Mouse (Mus musculus) midbrain, embryonic 15.5 days (tissue): ENCODE data around the gene Atp4b. TPM values are rescaled to one million over a fixed set of nuclear protein-coding genes. Genes with fewer than 3 reads are reported as not detected.

Experiments used
- ATAC-seq: fragments of 200-750 bp; cut with Nextera tagmentation; replicated peaks from 2 replicates; pipeline ENCODE4 v1.8.0; 2017; ENCODE audit warnings: moderate TSS enrichment
- H3K27ac ChIP-seq: fragments of 300-500 bp; sonication (generic); 2 replicates; pipeline ENCODE4 v1.5.1; 2015; ENCODE audit warnings: mild to moderate bottlenecking, inconsistent platforms
- H3K27me3 ChIP-seq: fragments of 300-500 bp; sonication (generic); replicated peaks from 2 replicates; pipeline ENCODE4 v1.6.1; 2015; ENCODE audit warnings: inconsistent platforms
- H3K36me3 ChIP-seq: fragments of 300-500 bp; sonication (generic); replicated peaks from 2 replicates; pipeline ENCODE4 v1.6.1; 2015; ENCODE audit warnings: inconsistent platforms
- H3K4me1 ChIP-seq: fragments of 300-500 bp; sonication (generic); 2 replicates; pipeline ENCODE4 v1.6.1; 2015; ENCODE audit warnings: inconsistent platforms
- H3K4me2 ChIP-seq: fragments of 300-500 bp; sonication (generic); 2 replicates; pipeline ENCODE4 v1.6.1; 2015; ENCODE audit warnings: inconsistent platforms, mild to moderate bottlenecking, moderate library complexity
- H3K4me3 ChIP-seq: fragments of 300-500 bp; sonication (generic); 2 replicates; pipeline ENCODE4 v1.5.1; 2015; ENCODE audit warnings: mild to moderate bottlenecking, inconsistent platforms
- H3K9ac ChIP-seq: fragments of 300-500 bp; sonication (generic); 2 replicates; pipeline ENCODE4 v1.6.1; 2015; ENCODE audit warnings: mild to moderate bottlenecking, inconsistent platforms
- H3K9me3 ChIP-seq: fragments of 300-500 bp; sonication (generic); 2 replicates; pipeline ENCODE4 v1.6.1; 2016; ENCODE audit warnings: inconsistent platforms
- WGBS: fragments of 180-500 bp; shearing (Covaris S2); methylation state at CpG from one replicate; pipeline ENCODE4 v1.1.7; 2015; ENCODE audit warnings: mixed read lengths; 5-methylcytosine and 5-hydroxymethylcytosine counted together
- polyA plus RNA-seq: library from polyadenylated mRNA; unstranded; fragments of >200 nt; fragmentation: Nextera tagmentation; extraction: Ambion mirVana; gene quantifications from 2 replicates; pipeline ENCODE4 v1.2.1, GENCODE M21; 2015

Atp4b gene
- not detected in 2 replicates for polyA plus RNA-seq

- H3K9me3 ChIP-seq: no peaks in the 10 kb centered on the region
- H3K4me3 ChIP-seq: no peak within 1 kb of the TSS
- H3K36me3 ChIP-seq: no peaks in the 10 kb centered on the region
- H3K27ac ChIP-seq: no peak within 1 kb of the TSS
- no peaks in the 10 kb centered on the region for H3K27me3 ChIP-seq
- ATAC-seq: no peak
- 88% methylated on average over 5 of the region's 5 CpGs for WGBS
- no peak within 1 kb of the TSS for H3K9ac ChIP-seq
- H3K4me1 ChIP-seq: no peaks in the 10 kb centered on the region
- no peak within 1 kb of the TSS for H3K4me2 ChIP-seq
These were observed at the start of gene Atp4b for GRCm38 (mm10) chr8:13396725-13397124. Atp4b (minus strand) TSS chr8:13396825.

GRCm38 (mm10) chr8:13442152-13442551 is 45.5 kb upstream of the Atp4b start:
- no peak overlapping the region for H3K27ac ChIP-seq
- WGBS: 87% methylated on average over 2 of the region's 2 CpGs
- H3K4me2 ChIP-seq: no peak overlapping the region
- no peak overlapping the region for H3K4me3 ChIP-seq
- no peaks in the 10 kb centered on the region for H3K9me3 ChIP-seq
- H3K27me3 ChIP-seq: no peaks in the 10 kb centered on the region
- no peak overlapping the region for H3K9ac ChIP-seq
- no peaks in the 10 kb centered on the region for H3K36me3 ChIP-seq
- no peak for ATAC-seq
- H3K4me1 ChIP-seq: no peaks in the 10 kb centered on the region

- peaks cover 21% of the 10 kb centered on the region for H3K27me3 ChIP-seq
- H3K9me3 ChIP-seq: no peaks in the 10 kb centered on the region
- 82% methylated on average over 2 of the region's 2 CpGs for WGBS
- H3K4me2 ChIP-seq: no peak overlapping the region
- no peaks in the 10 kb centered on the region for H3K36me3 ChIP-seq
- no peak overlapping the region for H3K27ac ChIP-seq
- no peak overlapping the region for H3K4me3 ChIP-seq
- ATAC-seq: no peak
- no peak overlapping the region for H3K9ac ChIP-seq
- H3K4me1 ChIP-seq: no peaks in the 10 kb centered on the region; the same call in 1 of the 2 replicates
These were observed 40.9 kb upstream of the Atp4b start for GRCm38 (mm10) chr8:13437531-13437930.

- ATAC-seq: no peak
- Histone ChIP-seq H3K27ac (no peak overlapping the region), H3K27me3 (peaks cover 21% of the 10 kb centered on the region), H3K9ac (no peak overlapping the region), H3K9me3 (no peaks in the 10 kb centered on the region), H3K4me3 (no peak overlapping the region), H3K4me1 (no peaks in the 10 kb centered on the region; the same call in 1 of the 2 replicates), H3K36me3 (no peaks in the 10 kb centered on the region), H3K4me2 (no peak overlapping the region)
- 5% methylated on average over 8 of the region's 8 CpGs for WGBS
These were observed 39.4 kb upstream of the Atp4b start for GRCm38 (mm10) chr8:13436052-13436451.

GRCm38 (mm10) chr8:13434889-13435288 is 38.3 kb upstream of the Atp4b start, which contains the start of gene Tmem255b:
Tmem255b (plus strand) TSS chr8:13435189.
- no peaks in the 10 kb centered on the region; the same call in 1 of the 2 replicates for H3K4me1 ChIP-seq
- WGBS: 16% methylated on average over 10 of the region's 10 CpGs
- no peaks in the 10 kb centered on the region for H3K9me3 ChIP-seq
- no peaks in the 10 kb centered on the region for H3K36me3 ChIP-seq
- no peak within 1 kb of the TSS for H3K9ac ChIP-seq
- H3K27ac ChIP-seq: no peak within 1 kb of the TSS
- H3K27me3 ChIP-seq: peaks cover 21% of the 10 kb centered on the region
- H3K4me2 ChIP-seq: peak within 1 kb of the TSS; percentile 32
- ATAC-seq: no peak
- H3K4me3 ChIP-seq: no peak within 1 kb of the TSS

GRCm38 (mm10) chr8:13433130-13433529 is 36.5 kb upstream of the Atp4b start:
- Histone ChIP-seq H3K27me3 (peaks cover 21% of the 10 kb centered on the region), H3K36me3 (no peaks in the 10 kb centered on the region), H3K27ac (no peak overlapping the region), H3K9ac (no peak overlapping the region), H3K4me1 (no peaks in the 10 kb centered on the region; the same call in 1 of the 2 replicates), H3K4me2 (no peak overlapping the region), H3K9me3 (no peaks in the 10 kb centered on the region), H3K4me3 (no peak overlapping the region)
- no peak for ATAC-seq
- WGBS: 87% methylated on average over 5 of the region's 5 CpGs

- Histone ChIP-seq H3K4me3 (no peak overlapping the region), H3K9me3 (no peaks in the 10 kb centered on the region), H3K4me1 (no peaks in the 10 kb centered on the region; the same call in 1 of the 2 replicates), H3K4me2 (no peak overlapping the region), H3K27ac (no peak overlapping the region), H3K27me3 (peaks cover 17% of the 10 kb centered on the region), H3K9ac (no peak overlapping the region), H3K36me3 (no peaks in the 10 kb centered on the region)
- ATAC-seq: no peak
These were observed 34.2 kb upstream of the Atp4b start for GRCm38 (mm10) chr8:13430866-13431265.

GRCm38 (mm10) chr8:13430412-13430811 is 33.8 kb upstream of the Atp4b start:
- Histone ChIP-seq H3K27ac (no peak overlapping the region), H3K27me3 (peaks cover 13% of the 10 kb centered on the region; the same call in 1 of the 2 replicates), H3K36me3 (no peaks in the 10 kb centered on the region), H3K4me2 (no peak overlapping the region), H3K9me3 (no peaks in the 10 kb centered on the region), H3K4me1 (no peaks in the 10 kb centered on the region; the same call in 1 of the 2 replicates), H3K4me3 (no peak overlapping the region), H3K9ac (no peak overlapping the region)
- no peak for ATAC-seq
- 80% methylated on average over 7 of the region's 7 CpGs for WGBS

- WGBS: 90% methylated on average over 9 of the region's 9 CpGs
- no peaks in the 10 kb centered on the region for H3K4me1 ChIP-seq
These were observed 31.5 kb upstream of the Atp4b start for GRCm38 (mm10) chr8:13428156-13428555.

GRCm38 (mm10) chr8:13427351-13427750 is 30.7 kb upstream of the Atp4b start:
- Histone ChIP-seq H3K4me1 (no peaks in the 10 kb centered on the region), H3K9ac (no peak overlapping the region), H3K27ac (no peak overlapping the region), H3K4me2 (no peak overlapping the region), H3K9me3 (no peaks in the 10 kb centered on the region), H3K36me3 (no peaks in the 10 kb centered on the region), H3K4me3 (no peak overlapping the region), H3K27me3 (no peaks in the 10 kb centered on the region)
- no peak for ATAC-seq
- WGBS: 82% methylated on average over 6 of the region's 6 CpGs

More at GRCm38 (mm10) chr8:13428156-13428555, 31.5 kb upstream of the Atp4b start:
- Histone ChIP-seq H3K4me2 (no peak overlapping the region), H3K9me3 (no peaks in the 10 kb centered on the region), H3K9ac (no peak overlapping the region), H3K36me3 (no peaks in the 10 kb centered on the region), H3K27ac (no peak overlapping the region), H3K4me3 (no peak overlapping the region), H3K27me3 (no peaks in the 10 kb centered on the region)
- no peak for ATAC-seq

- WGBS: 91% methylated on average over 6 of the region's 6 CpGs
- H3K27ac ChIP-seq: no peak overlapping the region
- H3K4me1 ChIP-seq: no peaks in the 10 kb centered on the region
- H3K4me2 ChIP-seq: no peak overlapping the region
- no peaks in the 10 kb centered on the region for H3K27me3 ChIP-seq
- H3K9ac ChIP-seq: no peak overlapping the region
- H3K36me3 ChIP-seq: no peaks in the 10 kb centered on the region
- no peaks in the 10 kb centered on the region for H3K9me3 ChIP-seq
- no peak for ATAC-seq
- H3K4me3 ChIP-seq: no peak overlapping the region
These were observed 24.3 kb upstream of the Atp4b start for GRCm38 (mm10) chr8:13420970-13421369.

GRCm38 (mm10) chr8:13419111-13419639 is 22.6 kb upstream of the Atp4b start:
- no peaks in the 10 kb centered on the region for H3K9me3 ChIP-seq
- no peaks in the 10 kb centered on the region for H3K36me3 ChIP-seq
- no peak overlapping the region for H3K9ac ChIP-seq
- WGBS: 79% methylated on average over 2 of the region's 2 CpGs
- H3K4me2 ChIP-seq: no peak overlapping the region
- no peak overlapping the region for H3K4me3 ChIP-seq
- no peak overlapping the region for H3K27ac ChIP-seq
- ATAC-seq: no peak
- no peaks in the 10 kb centered on the region for H3K27me3 ChIP-seq
- H3K4me1 ChIP-seq: no peaks in the 10 kb centered on the region

- Histone ChIP-seq H3K4me1 (no peaks in the 10 kb centered on the region), H3K4me2 (no peak overlapping the region), H3K27me3 (no peaks in the 10 kb centered on the region), H3K9me3 (no peaks in the 10 kb centered on the region), H3K9ac (no peak overlapping the region), H3K36me3 (no peaks in the 10 kb centered on the region), H3K27ac (no peak overlapping the region), H3K4me3 (no peak overlapping the region)
- ATAC-seq: no peak
- WGBS: 80% methylated on average over 10 of the region's 10 CpGs
These were observed 19.3 kb upstream of the Atp4b start for GRCm38 (mm10) chr8:13415879-13416278.
